Mouse (Mus musculus) retina, postnatal 7 days (tissue): ENCODE results near the gene Stx18.

Source experiments
- DNase-seq: peaks from one replicate; pipeline ENCODE4 v3.0.0-alpha.2; 2012; ENCODE audit warnings: low read depth, low spot score

Gene Stx18

GRCm38 (mm10) chr5:38038710-38039592 is at the start of gene Stx18:
Stx18 (plus strand) TSS chr5:38038742.
- DNase-seq = peak; percentile 82

- DNase-seq = no peak
Measured at GRCm38 (mm10) chr5:37992346-37992745, 46.2 kb upstream of the Stx18 start.

GRCm38 (mm10) chr5:37998805-37999204 is 39.7 kb upstream of the Stx18 start:
- no peak for DNase-seq

GRCm38 (mm10) chr5:38002573-38002972 is 36.0 kb upstream of the Stx18 start:
- DNase-seq = no peak

- DNase-seq = no peak
Measured at GRCm38 (mm10) chr5:38004746-38005145, 33.8 kb upstream of the Stx18 start.

GRCm38 (mm10) chr5:38006415-38007347 is 31.9 kb upstream of the Stx18 start:
- DNase-seq = peak; percentile 5

- no peak for DNase-seq
Measured at GRCm38 (mm10) chr5:38009071-38009470, 29.5 kb upstream of the Stx18 start.

GRCm38 (mm10) chr5:38014916-38015315 is 23.6 kb upstream of the Stx18 start:
- no peak for DNase-seq

GRCm38 (mm10) chr5:38016945-38017344 is 21.6 kb upstream of the Stx18 start:
- DNase-seq = no peak

- no peak for DNase-seq
Measured at GRCm38 (mm10) chr5:38027656-38028055, 10.9 kb upstream of the Stx18 start.

GRCm38 (mm10) chr5:38038274-38038673 is 268 bp upstream of the Stx18 start:
- DNase-seq = no peak

GRCm38 (mm10) chr5:38039796-38040195 is 1.3 kb downstream of the Stx18 start:
- no peak for DNase-seq

GRCm38 (mm10) chr5:38044923-38045322 is 6.4 kb downstream of the Stx18 start:
- DNase-seq = no peak

- DNase-seq = no peak
Measured at GRCm38 (mm10) chr5:38048177-38048576, 9.6 kb downstream of the Stx18 start.

- DNase-seq = no peak
Measured at GRCm38 (mm10) chr5:38061051-38061450, 22.5 kb downstream of the Stx18 start.

- no peak for DNase-seq
Measured at GRCm38 (mm10) chr5:38062709-38063108, 24.2 kb downstream of the Stx18 start.

- DNase-seq = no peak
Measured at GRCm38 (mm10) chr5:38063339-38063738, 24.8 kb downstream of the Stx18 start.

GRCm38 (mm10) chr5:38064043-38064575 is 25.6 kb downstream of the Stx18 start:
- no peak for DNase-seq

GRCm38 (mm10) chr5:38064701-38065100 is 26.2 kb downstream of the Stx18 start:
- no peak for DNase-seq

GRCm38 (mm10) chr5:38065454-38065853 is 26.9 kb downstream of the Stx18 start:
- no peak for DNase-seq

- no peak for DNase-seq
Measured at GRCm38 (mm10) chr5:38066606-38067005, 28.1 kb downstream of the Stx18 start.

GRCm38 (mm10) chr5:38076326-38076725 is 37.8 kb downstream of the Stx18 start:
- no peak for DNase-seq
